Mouse (Mus musculus) liver, adult 2 months (tissue): ENCODE measurements around the gene Tm6sf2.

Experiments used
- CTCF ChIP-seq: fragments of 200-500 bp; IDR thresholded peaks from 2 replicates; pipeline ENCODE4 v1.5.1; 2011; ENCODE audit warnings: low read depth, low read length, control low read depth
- POLR2A ChIP-seq: fragments of 200-500 bp; IDR thresholded peaks from 2 replicates; pipeline ENCODE4 v1.6.1; 2011; ENCODE audit warnings: low read length, control low read depth; ENCODE audit not compliant: insufficient read depth; ENCODE audit errors: extremely low read depth

DNA sequence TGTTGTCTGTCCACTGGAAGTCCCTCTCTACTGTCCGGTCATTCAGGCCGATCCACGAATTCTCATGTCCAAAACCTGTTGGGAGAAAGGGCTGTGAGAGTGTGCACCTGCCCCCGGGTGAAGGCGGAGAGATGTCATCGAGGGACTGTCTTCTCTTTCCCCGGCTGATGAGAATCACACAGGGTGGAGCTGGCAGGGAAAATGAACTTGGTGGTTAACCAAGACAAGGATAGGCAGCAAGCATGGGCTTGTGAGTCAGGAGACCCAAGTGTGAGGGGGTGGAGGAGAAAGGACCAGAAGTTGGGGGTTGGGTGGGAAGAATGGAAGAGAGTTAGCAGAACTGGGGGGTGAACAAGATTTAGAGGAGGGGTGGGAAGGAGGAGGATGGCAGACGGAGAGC is 27.5 kb downstream of the Tm6sf2 start:
- TF ChIP-seq CTCF = no peak
- no peak for TF ChIP-seq POLR2A
